Mouse (Mus musculus): Measurements from ENCODE around the gene Gdf11.

- no peak for TF ChIP-seq GATA1 (IDR thresholded peaks at IDR 0.05; ENCODE audit: borderline replicate concordance, low read length)
- no peak for TF ChIP-seq FLI1 (IDR thresholded peaks at IDR 0.05; ENCODE audit: low read length)
Observed at GRCm38 (mm10) chr10:128919966-128920365, 28.4 kb upstream of the Gdf11 start.
